Mouse (Mus musculus) liver, embryonic 11.5 days (tissue): ENCODE data around the gene Rab8a. TPM values are rescaled to one million over a fixed set of nuclear protein-coding genes. Genes with fewer than 3 reads are reported as not detected.

Experiments used
- ATAC-seq: fragments of 200-750 bp; cut with Nextera tagmentation; replicated peaks from 2 replicates; pipeline ENCODE4 v1.8.0; 2017; ENCODE audit warnings: moderate number of reproducible peaks, mild to moderate bottlenecking, moderate TSS enrichment, moderate library complexity; ENCODE audit not compliant: low FRiP score
- DNase-seq: peaks from one replicate; pipeline ENCODE4 v3.0.0-alpha.2; 2017; ENCODE audit warnings: low spot score
- H3K27ac ChIP-seq: fragments of 300-500 bp; sonication (generic); 2 replicates; pipeline ENCODE4 v1.5.1; 2014; ENCODE audit warnings: mild to moderate bottlenecking, low read depth, low read length, control low read depth
- H3K27me3 ChIP-seq: fragments of 300-500 bp; sonication (generic); replicated peaks from 2 replicates; pipeline ENCODE4 v1.6.1; 2014; ENCODE audit warnings: low read length, mixed read lengths; ENCODE audit not compliant: control insufficient read depth, insufficient read depth
- H3K36me3 ChIP-seq: fragments of 300-500 bp; sonication (generic); 2 replicates; pipeline ENCODE4 v1.6.1; 2014; ENCODE audit warnings: mild to moderate bottlenecking, low read length, moderate library complexity, mixed read lengths; ENCODE audit not compliant: control insufficient read depth, insufficient read depth
- H3K4me1 ChIP-seq: fragments of 300-500 bp; sonication (generic); replicated peaks from 2 replicates; pipeline ENCODE4 v1.6.1; 2014; ENCODE audit warnings: low read length, mixed read lengths; ENCODE audit not compliant: control insufficient read depth, insufficient read depth
- H3K4me2 ChIP-seq: fragments of 300-500 bp; sonication (generic); 2 replicates; pipeline ENCODE4 v1.6.1; 2014; ENCODE audit warnings: mild to moderate bottlenecking, control low read depth, moderate library complexity
- H3K4me3 ChIP-seq: fragments of 300-500 bp; sonication (generic); 2 replicates; pipeline ENCODE4 v1.5.1; 2014; ENCODE audit warnings: low read depth, low read length, control low read depth
- H3K9ac ChIP-seq: fragments of 300-500 bp; sonication (generic); 2 replicates; pipeline ENCODE4 v1.6.1; 2014; ENCODE audit warnings: low read depth, low read length, control low read depth
- H3K9me3 ChIP-seq: fragments of 300-500 bp; sonication (generic); 2 replicates; pipeline ENCODE4 v1.6.1; 2016; ENCODE audit warnings: low read length, inconsistent platforms, mixed read lengths; ENCODE audit not compliant: control insufficient read depth
- WGBS: fragments of 180-500 bp; shearing (Covaris S2); extraction: QIAGEN DNeasy Blood & Tissue Kit; methylation state at CpG from one replicate; pipeline ENCODE4 v1.1.7; 2014; 5-methylcytosine and 5-hydroxymethylcytosine counted together
- polyA plus RNA-seq: library from polyadenylated mRNA; unstranded; fragments of >200 nt; fragmentation: Nextera tagmentation; extraction: Ambion mirVana; gene quantifications from 2 replicates; pipeline ENCODE4 v1.2.1, GENCODE M21; 2014

Gene Rab8a
- polyA plus RNA-seq, 1 experiment from 2014 or later: 92.5 TPM

DNA sequence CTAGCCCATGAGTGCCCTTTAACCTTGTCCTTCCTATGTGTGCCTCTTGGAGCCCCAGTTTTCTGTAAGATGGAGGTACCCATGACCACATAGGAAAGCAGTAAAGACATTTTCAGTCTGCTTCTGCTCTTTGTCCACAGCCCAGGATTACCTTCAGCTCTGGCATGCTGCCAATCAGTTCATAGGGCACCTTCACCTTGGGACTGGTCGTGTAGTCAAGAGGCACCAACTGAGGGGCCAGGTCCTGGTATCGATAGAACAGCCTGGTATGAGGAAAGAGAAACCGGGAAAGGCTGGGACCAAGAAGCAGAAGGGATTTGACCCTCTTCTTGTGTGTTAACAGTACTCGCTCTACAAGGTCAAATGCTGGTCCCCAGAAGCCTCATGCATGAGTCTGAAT, 49.2 kb downstream of the Rab8a start:
- Histone ChIP-seq H3K36me3 (no peaks in the 10 kb centered on the region), H3K4me3 (no peak overlapping the region), H3K4me1 (no peaks in the 10 kb centered on the region), H3K4me2 (no peak overlapping the region), H3K27ac (no peak overlapping the region), H3K9me3 (no peaks in the 10 kb centered on the region), H3K27me3 (no peaks in the 10 kb centered on the region), H3K9ac (no peak overlapping the region)
- WGBS: 68% methylated on average over 4 of the region's 4 CpGs
- DNase-seq: no peak
- ATAC-seq: no peak

DNA sequence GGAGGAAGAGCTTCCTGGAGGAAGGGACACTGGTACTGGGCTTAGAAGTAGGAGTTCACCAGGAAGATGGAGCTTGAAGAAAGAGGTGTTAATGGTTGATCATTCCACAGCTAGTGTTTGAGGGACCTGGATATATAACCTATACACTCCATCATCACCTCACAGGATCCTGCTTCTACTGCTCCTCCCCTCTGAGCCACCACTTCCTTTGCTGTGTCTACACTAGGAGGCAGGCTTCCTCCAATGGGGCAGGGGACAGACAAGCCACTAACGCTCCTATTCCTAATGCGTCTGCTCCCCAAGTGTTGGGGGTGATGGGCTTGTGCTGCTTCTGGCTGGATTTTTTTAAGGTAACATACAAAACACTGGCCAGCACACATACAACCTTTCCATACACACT, 49.7 kb downstream of the Rab8a start:
- H3K27me3 ChIP-seq: no peaks in the 10 kb centered on the region
- H3K4me1 ChIP-seq: no peaks in the 10 kb centered on the region
- no peaks in the 10 kb centered on the region for H3K36me3 ChIP-seq

DNA sequence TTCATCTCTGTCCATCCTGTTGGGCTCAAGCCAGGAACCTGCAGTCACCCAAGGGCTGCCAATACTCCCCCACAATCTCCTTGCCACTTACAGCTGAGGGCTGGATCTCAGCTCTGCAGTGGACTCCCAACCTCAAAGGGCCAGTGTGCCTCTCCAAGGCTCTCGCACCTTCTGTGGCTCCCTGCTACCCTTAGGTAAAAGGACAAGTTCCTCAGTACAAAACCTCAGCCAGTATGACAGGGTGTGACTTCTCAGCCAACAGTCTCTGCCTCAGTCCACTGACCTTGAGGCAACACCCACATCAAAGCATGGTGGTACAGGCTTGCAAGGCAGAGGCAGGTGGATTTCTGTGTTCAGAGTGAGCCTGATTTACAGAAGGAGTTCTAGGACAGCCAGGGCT, 50.8 kb downstream of the Rab8a start:
- Histone ChIP-seq H3K4me2 (no peak overlapping the region), H3K9ac (no peak overlapping the region), H3K27ac (no peak overlapping the region), H3K36me3 (no peaks in the 10 kb centered on the region), H3K27me3 (no peaks in the 10 kb centered on the region), H3K9me3 (no peaks in the 10 kb centered on the region), H3K4me1 (no peaks in the 10 kb centered on the region), H3K4me3 (no peak overlapping the region)
- no peak for ATAC-seq
- 58% methylated on average over 1 of the region's 1 CpGs for WGBS
- DNase-seq: no peak

More for the DNA sequence above, 49.7 kb downstream of the Rab8a start:
- Histone ChIP-seq H3K4me3 (no peak overlapping the region), H3K9ac (no peak overlapping the region), H3K27ac (no peak overlapping the region), H3K4me2 (no peak overlapping the region), H3K9me3 (no peaks in the 10 kb centered on the region)
- DNase-seq (no peak), ATAC-seq (no peak)
- WGBS: 52% methylated on average over 2 of the region's 2 CpGs

DNA sequence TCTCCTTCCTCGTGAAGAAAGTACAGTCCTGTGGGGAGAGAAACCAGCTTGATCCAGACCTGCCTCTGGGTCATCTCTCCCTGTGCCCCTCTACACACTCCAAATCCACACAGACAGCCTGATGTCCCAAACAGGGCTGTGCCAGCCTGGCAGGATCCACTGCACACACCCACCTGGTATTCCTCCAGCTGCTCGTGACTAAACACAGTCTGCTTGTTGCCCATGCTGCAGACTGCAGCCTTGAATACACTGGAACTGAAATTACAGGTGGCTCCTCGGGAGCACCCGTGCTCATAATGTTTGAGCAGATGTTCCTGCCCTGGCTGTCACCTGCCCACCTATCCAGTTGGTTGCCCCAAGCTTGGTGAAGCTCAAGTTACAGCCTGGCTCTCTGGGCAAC, 51.8 kb downstream of the Rab8a start, which contains the start of gene Cib3:
Gene Cib3 (minus strand): TSS at position 87 of the 400 bp plus-strand sequence.
- Histone ChIP-seq H3K9ac (no peak within 1 kb of the TSS), H3K27me3 (no peaks in the 10 kb centered on the region), H3K4me3 (no peak within 1 kb of the TSS), H3K4me2 (no peak within 1 kb of the TSS), H3K4me1 (no peaks in the 10 kb centered on the region), H3K36me3 (no peaks in the 10 kb centered on the region), H3K9me3 (no peaks in the 10 kb centered on the region), H3K27ac (no peak within 1 kb of the TSS)
- WGBS: 59% methylated on average over 4 of the region's 4 CpGs
- ATAC-seq: no peak
- no peak for DNase-seq

DNA sequence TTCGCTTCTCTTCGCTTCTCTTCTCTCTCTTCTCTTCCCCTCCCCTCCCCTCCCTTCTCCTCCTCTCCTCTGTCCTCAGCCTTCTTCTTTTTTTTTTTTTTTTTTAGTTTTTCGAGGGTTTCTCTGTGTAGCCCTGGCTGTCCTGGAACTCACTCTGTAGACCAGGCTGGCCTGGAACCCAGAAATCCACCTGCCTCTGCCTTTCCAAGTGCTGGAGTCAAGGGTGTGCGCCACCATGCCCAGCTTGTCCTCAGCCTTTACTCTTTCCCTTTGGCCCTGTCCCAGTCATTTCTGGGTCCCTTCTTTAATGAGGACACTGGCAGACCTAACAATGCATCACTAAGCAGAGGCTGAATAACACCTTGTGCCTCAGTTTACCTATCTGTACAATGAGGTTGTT, 52.5 kb downstream of the Rab8a start, which contains the start of gene Gm11034:
Gene Gm11034 (minus strand): TSS at position 101 of the 400 bp plus-strand sequence.
- Histone ChIP-seq H3K4me1 (no peaks in the 10 kb centered on the region), H3K36me3 (no peaks in the 10 kb centered on the region), H3K27me3 (no peaks in the 10 kb centered on the region), H3K27ac (no peak within 1 kb of the TSS), H3K9me3 (no peaks in the 10 kb centered on the region), H3K4me2 (no peak within 1 kb of the TSS), H3K9ac (no peak within 1 kb of the TSS), H3K4me3 (no peak within 1 kb of the TSS)
- ATAC-seq (no peak), DNase-seq (no peak)
- 64% methylated on average over 4 of the region's 4 CpGs for WGBS

DNA sequence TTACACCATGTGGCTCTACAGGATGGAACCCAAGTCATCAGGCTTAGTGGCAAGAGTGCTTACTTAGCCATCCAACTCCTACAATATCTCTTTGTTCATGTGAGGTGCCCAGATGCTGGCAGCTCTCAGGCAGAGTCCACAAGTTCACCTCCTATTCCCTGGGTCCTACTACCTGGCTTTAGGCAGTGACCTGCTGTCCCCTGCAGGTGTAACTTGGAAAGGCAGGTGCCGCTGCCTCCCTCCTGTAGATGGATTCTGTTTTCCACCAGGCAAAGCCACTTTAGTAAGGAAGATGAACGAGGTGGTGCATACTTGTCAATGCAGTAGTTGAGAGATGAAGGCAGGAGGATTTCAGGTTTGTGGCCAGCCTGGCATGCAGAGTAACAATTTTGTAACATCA, 54.1 kb downstream of the Rab8a start:
- Histone ChIP-seq H3K4me2 (no peak overlapping the region), H3K36me3 (no peaks in the 10 kb centered on the region), H3K9me3 (no peaks in the 10 kb centered on the region), H3K27me3 (no peaks in the 10 kb centered on the region), H3K9ac (no peak overlapping the region), H3K4me1 (no peaks in the 10 kb centered on the region), H3K4me3 (no peak overlapping the region), H3K27ac (no peak overlapping the region)
- no peak for ATAC-seq
- DNase-seq: no peak
- WGBS: 49% methylated on average over 2 of the region's 2 CpGs

DNA sequence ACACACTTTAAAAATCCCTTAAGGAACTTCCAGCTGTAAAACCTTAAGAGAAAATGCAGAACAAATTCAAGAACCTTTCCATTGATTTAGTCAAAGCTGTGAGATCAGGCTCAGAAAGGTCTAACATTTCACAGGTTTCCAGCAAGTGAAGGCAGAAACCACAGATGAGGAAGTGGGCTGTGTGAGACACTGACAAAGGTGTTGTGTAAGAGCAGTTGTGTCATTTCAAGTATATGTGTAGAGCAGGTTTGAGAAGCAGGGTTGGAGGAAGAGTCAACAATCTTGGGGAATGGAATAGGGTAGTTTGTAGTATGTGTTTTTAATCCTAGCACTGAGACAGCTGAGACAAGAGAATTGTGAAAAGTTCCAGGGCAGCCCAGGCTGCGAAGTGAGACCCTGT, 54.9 kb downstream of the Rab8a start:
- no peaks in the 10 kb centered on the region for H3K27me3 ChIP-seq
- no peak for ATAC-seq

DNA sequence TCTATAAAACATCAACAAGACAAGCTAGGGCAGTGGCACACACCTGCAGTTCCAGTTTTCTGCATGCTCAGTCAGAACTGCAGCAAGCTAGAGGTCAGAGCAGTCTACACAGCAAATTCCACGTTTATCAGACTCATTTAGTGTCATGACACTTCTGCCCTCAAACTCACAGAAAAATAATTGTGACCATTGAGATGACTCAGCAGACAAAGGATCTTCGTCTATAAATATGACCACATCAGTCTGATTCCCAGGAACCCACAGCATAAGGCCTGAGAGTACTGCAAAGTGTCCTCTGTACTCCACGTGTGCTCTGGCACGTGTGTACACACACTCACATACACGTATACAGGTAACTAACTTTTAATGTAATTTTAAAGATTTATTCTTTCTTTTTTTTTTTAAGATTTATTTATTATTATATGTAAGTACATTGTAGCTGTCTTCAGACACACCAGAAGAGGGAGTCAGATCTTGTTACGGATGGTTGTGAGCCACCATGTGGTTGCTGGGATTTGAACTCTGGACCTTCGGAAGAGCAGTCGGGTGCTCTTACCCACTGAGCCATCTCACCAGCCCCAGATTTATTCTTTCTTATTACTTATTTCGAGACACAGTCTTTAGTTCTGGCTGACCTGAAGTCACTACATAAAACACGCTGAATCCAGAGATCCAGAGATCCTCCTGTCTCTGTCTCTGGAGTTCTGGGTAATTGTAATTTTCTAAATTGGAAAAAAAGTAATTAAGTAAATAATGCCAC, 58.0 kb downstream of the Rab8a start:
- H3K4me3 ChIP-seq: peak overlapping the region; percentile 89
- no peaks in the 10 kb centered on the region for H3K9me3 ChIP-seq
- H3K27me3 ChIP-seq: no peaks in the 10 kb centered on the region
- 78% methylated on average over 9 of the region's 10 CpGs for WGBS
- H3K27ac ChIP-seq: peak overlapping the region; percentile 66; the same call in 1 of the 2 replicates
- ATAC-seq: no peak
- H3K4me2 ChIP-seq: peak overlapping the region; percentile 92
- peaks cover 22% of the 10 kb centered on the region for H3K36me3 ChIP-seq
- DNase-seq: no peak
- H3K9ac ChIP-seq: no peak overlapping the region
- H3K4me1 ChIP-seq: peaks cover 8% of the 10 kb centered on the region

More for the DNA sequence above, 54.9 kb downstream of the Rab8a start:
- WGBS: 24% methylated on average over 1 of the region's 1 CpGs
- Histone ChIP-seq H3K4me3 (no peak overlapping the region), H3K9me3 (no peaks in the 10 kb centered on the region), H3K36me3 (no peaks in the 10 kb centered on the region; the same call in 1 of the 2 replicates), H3K4me1 (peaks cover 7% of the 10 kb centered on the region), H3K4me2 (no peak overlapping the region), H3K9ac (no peak overlapping the region), H3K27ac (no peak overlapping the region)
- DNase-seq: no peak
